ENCODE assay signal across 10 mouse cellular contexts in genomic region chr5:139862759-139863158, GRCm38 (mm10). TPM values are rescaled to one million over a fixed set of nuclear protein-coding genes. Genes with fewer than 3 reads are reported as not detected.
DNase-seq lines count a peak whose midpoint lies in the region; ATAC-seq and TF ChIP-seq lines count a peak whose summit lies in the region.
"Had no signal": no experiment of that assay in that cellular context is flagged by ENCODE, and none has a peak within 500 bp of the region (broad histone marks: within the 10 kb centered on the region; RNA-seq: fewer than 3 reads in every experiment).

No protein-coding gene starts in this region.

- no peak overlapping the region for H3K9ac ChIP-seq in midbrain, postnatal 0 days (replicated peaks; ENCODE audit: low read length, poor library complexity, severe bottlenecking)

- no peak overlapping the region for H3K4me3 ChIP-seq in gastrocnemius, adult 2 months
- no peak overlapping the region for H3K4me3 ChIP-seq in midbrain, postnatal 0 days (ENCODE audit: low read depth, low read length)

- no peak for TF ChIP-seq CTCF in gastrocnemius, adult 2 months (IDR thresholded peaks at IDR 0.05)
- TF ChIP-seq CTCF in midbrain, postnatal 0 days (IDR thresholded peaks at IDR 0.05): no peak

- H3K27me3 ChIP-seq in midbrain, postnatal 0 days (ENCODE audit: insufficient read depth, low read length): no peaks in the 10 kb centered on the region

- no peaks in the 10 kb centered on the region for H3K4me1 ChIP-seq in midbrain, postnatal 0 days (ENCODE audit: insufficient read depth, low read length)

- WGBS in midbrain, postnatal 0 days: 51% methylated on average over 4 of the region's 4 CpGs

- H3K27ac ChIP-seq in gastrocnemius, adult 2 months: no peak overlapping the region
- H3K27ac ChIP-seq in midbrain, postnatal 0 days (ENCODE audit: low read depth, low read length): no peak overlapping the region
- H3K27ac ChIP-seq: macrophage had no signal

- no peak overlapping the region for H3K4me2 ChIP-seq in midbrain, postnatal 0 days (ENCODE audit: low read depth, low read length, poor library complexity, severe bottlenecking)

- H3K36me3 ChIP-seq in midbrain, postnatal 0 days (ENCODE audit: insufficient read depth, low read length): no peaks in the 10 kb centered on the region

- DNase-seq in gastrocnemius, adult 2 months: peak; percentile 41
- DNase-seq in gastrocnemius, postnatal 25 days: no peak
- DNase-seq in testis, postnatal 10 days (ENCODE audit: low spot score): peak; percentile 80
- no peak for DNase-seq in testis, postnatal 14 days (ENCODE audit: low spot score)
- DNase-seq in heart, postnatal 4 days: peak; percentile 84
- peak; percentile 75 for DNase-seq in midbrain, postnatal 0 days (ENCODE audit: low spot score)
- DNase-seq in embryo, embryonic 11 days: no peak
- no peak for DNase-seq in thymus, postnatal 0 days (ENCODE audit: low spot score)

- no peaks in the 10 kb centered on the region for H3K9me3 ChIP-seq in midbrain, postnatal 0 days (ENCODE audit: low read length)

- intact Hi-C loops in gastrocnemius, adult 2 months (cut with DNase I): no loop called here

- no peak for ATAC-seq in midbrain, postnatal 0 days (ENCODE audit: low FRiP score)

RNA-seq across cellular contexts. Expression of gene Psmg3, which starts 36.1 kb away (rescaled TPM):
- total RNA-seq in gastrocnemius, adult 2 months (2021): 10 to 100 TPM in 1 of 2 experiments, 1 to 10 TPM in 1; 7.7 to 10.6 TPM
- total RNA-seq in gastrocnemius, postnatal 25 days (2021): 1 to 10 TPM; 7.4 to 9.2 TPM
- 10 to 100 TPM; 12.2 to 15.2 TPM for total RNA-seq in heart, postnatal 4 days (2021)
- 20.4 and 28.7 TPM in 2 replicates for total RNA-seq in midbrain, postnatal 0 days (2014; rRNA removed)
- polyA plus RNA-seq in midbrain, postnatal 0 days (2015; fragmentation: Nextera tagmentation; extraction: Ambion mirVana): 61.0 and 65.9 TPM in 2 replicates
- polyA plus RNA-seq in thymus, postnatal 0 days (2015; fragmentation: Nextera tagmentation; extraction: Ambion mirVana): 91.9 and 93.8 TPM in 2 replicates

RNA-seq across cellular contexts. Expression of gene Gm26938, which starts 36.6 kb away (rescaled TPM):
- total RNA-seq in gastrocnemius, adult 2 months (2021): not detected
- total RNA-seq in gastrocnemius, postnatal 25 days (2021): not detected
- not detected for total RNA-seq in heart, postnatal 4 days (2021)
- 1.3 TPM in 1 of 2 replicates, not detected in the other for total RNA-seq in midbrain, postnatal 0 days (2014; rRNA removed)
- not detected in 2 replicates for polyA plus RNA-seq in midbrain, postnatal 0 days (2015; fragmentation: Nextera tagmentation; extraction: Ambion mirVana)
- polyA plus RNA-seq in thymus, postnatal 0 days (2015; fragmentation: Nextera tagmentation; extraction: Ambion mirVana): not detected in 2 replicates
- polyA plus RNA-seq: heart, embryonic 16.5 days; macrophage had no signal

RNA-seq across cellular contexts. Expression of gene Tmem184a, which starts 43.0 kb away (rescaled TPM):
- under 1 TPM; 0.87 to 0.95 TPM for total RNA-seq in gastrocnemius, adult 2 months (2021)
- under 1 TPM; 0.80 to 0.87 TPM for total RNA-seq in gastrocnemius, postnatal 25 days (2021)
- total RNA-seq in heart, postnatal 4 days (2021): under 1 TPM; 0.07 to 0.14 TPM
- total RNA-seq in midbrain, postnatal 0 days (2014; rRNA removed): 0.05 TPM in 1 of 2 replicates, not detected in the other
- 0.16 and 0.29 TPM in 2 replicates for polyA plus RNA-seq in midbrain, postnatal 0 days (2015; fragmentation: Nextera tagmentation; extraction: Ambion mirVana)
- polyA plus RNA-seq in thymus, postnatal 0 days (2015; fragmentation: Nextera tagmentation; extraction: Ambion mirVana): 1.6 and 2.0 TPM in 2 replicates
- polyA plus RNA-seq: macrophage had no signal

RNA-seq across cellular contexts. Expression of gene Elfn1, which starts 45.0 kb away (rescaled TPM):
- not detected for total RNA-seq in gastrocnemius, adult 2 months (2021)
- not detected for total RNA-seq in gastrocnemius, postnatal 25 days (2021)
- under 1 TPM; 0.65 to 0.81 TPM for total RNA-seq in heart, postnatal 4 days (2021)
- 21.5 and 57.5 TPM in 2 replicates for total RNA-seq in midbrain, postnatal 0 days (2014; rRNA removed)
- polyA plus RNA-seq in midbrain, postnatal 0 days (2015; fragmentation: Nextera tagmentation; extraction: Ambion mirVana): 3.1 and 3.7 TPM in 2 replicates
- polyA plus RNA-seq in thymus, postnatal 0 days (2015; fragmentation: Nextera tagmentation; extraction: Ambion mirVana): 0.21 and 0.35 TPM in 2 replicates
- polyA plus RNA-seq: macrophage had no signal

Comparison
In these comparisons a context has a peak if more than half of its experiments do, and no peak if none do; other contexts are left out.
1. DNase-seq: peak in gastrocnemius, adult 2 months (single experiment), testis, postnatal 10 days (single experiment), heart, postnatal 4 days (single experiment) and midbrain, postnatal 0 days (single experiment); none in gastrocnemius, postnatal 25 days (single experiment), testis, postnatal 14 days (single experiment), embryo, embryonic 11 days (single experiment) and thymus, postnatal 0 days (single experiment).